In the genomic region with DNA sequence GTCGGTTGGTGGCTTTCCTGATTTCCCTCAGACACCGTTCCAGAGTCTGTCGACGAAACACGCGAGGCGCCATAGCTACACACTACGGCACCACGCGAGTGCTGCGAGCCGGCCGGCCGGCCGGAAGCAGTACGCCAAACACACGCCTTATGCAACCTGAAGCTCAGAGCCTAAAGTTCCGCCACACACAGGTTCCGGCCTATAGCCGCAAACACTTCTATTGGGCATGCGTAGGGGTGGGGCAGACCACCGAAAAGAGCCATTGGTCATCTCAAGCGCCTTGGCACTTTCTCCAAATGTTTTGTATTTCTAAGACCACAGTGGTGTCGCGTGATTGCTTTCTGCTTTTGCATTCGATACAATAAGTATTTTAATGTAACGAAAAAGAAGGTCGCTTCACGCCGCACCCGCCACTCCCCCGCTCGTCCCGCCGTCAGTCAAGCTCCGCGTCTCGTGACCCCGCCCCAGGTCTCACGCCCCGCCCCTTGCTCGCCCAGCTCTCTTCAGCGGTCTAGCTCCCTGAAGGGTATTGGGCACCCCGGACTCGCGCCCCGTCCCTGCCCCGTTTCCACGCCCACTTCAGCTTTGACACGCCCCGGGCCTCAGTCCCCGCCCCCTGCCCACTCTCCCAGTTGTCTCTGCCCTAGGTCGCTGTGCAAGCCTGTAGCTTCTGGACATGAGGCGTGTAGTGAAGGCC, we compare ENCODE assay signal across 8 mouse cellular contexts. TPM values are rescaled to one million over a fixed set of nuclear protein-coding genes. Genes with fewer than 3 reads are reported as not detected.
DNase-seq lines count a peak whose midpoint lies in the region; ATAC-seq lines count a peak whose summit lies in the region.

A gene (minus strand): TSS at position 147 of the 697 bp plus-strand sequence.
A gene (plus strand): TSS at position 486 of the 697 bp plus-strand sequence.

- DNase-seq in c-Kit-negative CD71-positive TER-119-positive erythroid progenitor cells, embryonic 14.5 days (ENCODE audit: low read depth, low spot score): peak; percentile 91
- peak; percentile 90 for DNase-seq in fibroblast of lung, adult 2 months (ENCODE audit: low read depth)
- DNase-seq in kidney, postnatal 14 days: peak; percentile 98
- DNase-seq in liver, embryonic 13.5 days: peak; percentile 96
- DNase-seq in neural tube, embryonic 10.5 days (ENCODE audit: extremely low spot score, low spot score): peak; percentile 96

- peaks cover 0 to 14% of the 10 kb centered on the region in 2 experiments; a peak in 3 of 4 replicates for H3K4me1 ChIP-seq in heart, embryonic 14.5 days (ENCODE audit: control insufficient read depth in 2 of 2, insufficient read depth in 2 of 2, low read length in 2 of 2)
- peaks cover 25% of the 10 kb centered on the region for H3K4me1 ChIP-seq in liver, embryonic 13.5 days (replicated peaks)
- H3K4me1 ChIP-seq in stomach, embryonic 16.5 days (ENCODE audit: control insufficient read depth, insufficient read depth, low read length): peaks cover 7% of the 10 kb centered on the region

- peaks cover 25% of the 10 kb centered on the region for H3K36me3 ChIP-seq in heart, embryonic 14.5 days (ENCODE audit: control insufficient read depth, insufficient read depth, low read length)
- H3K36me3 ChIP-seq in liver, embryonic 13.5 days: peaks cover 25% of the 10 kb centered on the region
- H3K36me3 ChIP-seq in stomach, embryonic 16.5 days (ENCODE audit: control insufficient read depth, insufficient read depth, low read length): 0 out of 2 replicates have a peak, but pooled peaks cover 3% of the 10 kb centered on the region

- peak within 1 kb of the TSS; percentile 77 to 88 for H3K27ac ChIP-seq in heart, embryonic 14.5 days (replicated peaks in 1 of 2; ENCODE audit: control insufficient read depth in 1 of 2, insufficient read depth in 1 of 2, low read depth in 2 of 2, low read length in 2 of 2)
- peak within 1 kb of the TSS; percentile 71; the same call in 1 of the 2 replicates for H3K27ac ChIP-seq in liver, embryonic 13.5 days
- peak within 1 kb of the TSS; percentile 90 for H3K27ac ChIP-seq in stomach, embryonic 16.5 days (ENCODE audit: low read length)

- H3K9ac ChIP-seq in heart, embryonic 14.5 days (ENCODE audit: low read length): peak within 1 kb of the TSS; percentile 91
- peak within 1 kb of the TSS; percentile 89 for H3K9ac ChIP-seq in liver, embryonic 13.5 days
- peak within 1 kb of the TSS; percentile 96 for H3K9ac ChIP-seq in stomach, embryonic 16.5 days (ENCODE audit: low read length)

- no peaks in the 10 kb centered on the region for H3K9me3 ChIP-seq in heart, embryonic 14.5 days (ENCODE audit: control insufficient read depth, low read length)
- H3K9me3 ChIP-seq in liver, embryonic 13.5 days (replicated peaks): no peaks in the 10 kb centered on the region
- H3K9me3 ChIP-seq in stomach, embryonic 16.5 days (replicated peaks; ENCODE audit: control insufficient read depth, low read length): no peaks in the 10 kb centered on the region

- peak within 1 kb of the TSS; percentile 82 to 98 for H3K4me3 ChIP-seq in heart, embryonic 14.5 days (ENCODE audit: control insufficient read depth in 1 of 2, insufficient read depth in 1 of 2, low read depth in 1 of 2, low read length in 2 of 2)
- peak within 1 kb of the TSS; percentile 84 for H3K4me3 ChIP-seq in liver, embryonic 13.5 days (replicated peaks)
- H3K4me3 ChIP-seq in stomach, embryonic 16.5 days (replicated peaks; ENCODE audit: low read length): peak within 1 kb of the TSS; percentile 93

- ATAC-seq in CD4-positive, CD25-positive, alpha-beta regulatory T cell, adult 4 months: peak; percentile 87
- peak; percentile 100 for ATAC-seq in heart, embryonic 14.5 days (ENCODE audit: insufficient number of reproducible peaks, insufficient read depth, low FRiP score, low read depth)
- peak; percentile 98 for ATAC-seq in liver, embryonic 13.5 days (ENCODE audit: low read depth)
- peak; percentile 99 for ATAC-seq in stomach, embryonic 16.5 days (ENCODE audit: insufficient read depth, low FRiP score)

- H3K4me2 ChIP-seq in heart, embryonic 14.5 days (ENCODE audit: low read length): peak within 1 kb of the TSS; percentile 98
- peak within 1 kb of the TSS; percentile 83 for H3K4me2 ChIP-seq in liver, embryonic 13.5 days
- peak within 1 kb of the TSS; percentile 96 for H3K4me2 ChIP-seq in stomach, embryonic 16.5 days (ENCODE audit: low read depth, low read length)

- H3K27me3 ChIP-seq in heart, embryonic 14.5 days (ENCODE audit: control insufficient read depth, insufficient read depth, low read length): no peaks in the 10 kb centered on the region
- H3K27me3 ChIP-seq in liver, embryonic 13.5 days: no peaks in the 10 kb centered on the region
- H3K27me3 ChIP-seq in stomach, embryonic 16.5 days (ENCODE audit: control insufficient read depth, insufficient read depth, low read length): no peaks in the 10 kb centered on the region

- WGBS in heart, embryonic 14.5 days: under 1% methylated on average over 54 of the region's 54 CpGs
- under 1% methylated on average over 54 of the region's 54 CpGs for WGBS in liver, embryonic 13.5 days (ENCODE audit: insufficient replicate concordance)
- WGBS in stomach, embryonic 16.5 days: under 1% methylated on average over 54 of the region's 54 CpGs

RNA-seq across cellular contexts. Expression of the first gene that starts in this region (rescaled TPM):
- 10 to 100 TPM; 53.8 to 64.5 TPM for polyA plus RNA-seq in CD4-positive, CD25-positive, alpha-beta regulatory T cell, adult 4 months (2017; shearing (Covaris generic))
- polyA plus RNA-seq in heart, embryonic 14.5 days (2014; fragmentation: Nextera tagmentation; extraction: Ambion mirVana): 18.6 and 20.0 TPM in 2 replicates
- 36.2 and 49.6 TPM in 2 replicates for polyA plus RNA-seq in liver, embryonic 13.5 days (2015; fragmentation: Nextera tagmentation; extraction: Ambion mirVana)
- 38.0 and 43.9 TPM in 2 replicates for polyA plus RNA-seq in stomach, embryonic 16.5 days (2015; fragmentation: Nextera tagmentation; extraction: Ambion mirVana)

RNA-seq across cellular contexts. Expression of the second gene that starts in this region (rescaled TPM):
- polyA plus RNA-seq in CD4-positive, CD25-positive, alpha-beta regulatory T cell, adult 4 months (2017; shearing (Covaris generic)): 10 to 100 TPM; 15.6 to 23.5 TPM
- polyA plus RNA-seq in heart, embryonic 14.5 days (2014; fragmentation: Nextera tagmentation; extraction: Ambion mirVana): 145 and 150 TPM in 2 replicates
- polyA plus RNA-seq in liver, embryonic 13.5 days (2015; fragmentation: Nextera tagmentation; extraction: Ambion mirVana): 42.3 and 45.1 TPM in 2 replicates
- polyA plus RNA-seq in stomach, embryonic 16.5 days (2015; fragmentation: Nextera tagmentation; extraction: Ambion mirVana): 84.1 and 93.7 TPM in 2 replicates

Comparison
In these comparisons a context has a peak if more than half of its experiments do, and no peak if none do; other contexts are left out.
1. Peak in every context shown above with its lines: DNase-seq, ATAC-seq, H3K4me3 ChIP-seq and H3K27ac ChIP-seq.